Mouse (Mus musculus) liver, embryonic 12.5 days (tissue): ENCODE results near the gene Tm4sf20. TPM values are rescaled to one million over a fixed set of nuclear protein-coding genes. Genes with fewer than 3 reads are reported as not detected.
A peak's percentile ranks its signal among the peaks of the same experiment; 100 is the strongest.

Experiments used
- ATAC-seq: fragments of 200-750 bp; cut with Nextera tagmentation; 2 replicates; pipeline ENCODE4 v1.8.0; 2017; ENCODE audit warnings: moderate number of reproducible peaks, mild to moderate bottlenecking, moderate library complexity
- H3K27ac ChIP-seq: fragments of 300-500 bp; sonication (generic); 2 replicates; pipeline ENCODE4 v1.5.1; 2016; ENCODE audit warnings: mild to moderate bottlenecking
- H3K27me3 ChIP-seq: fragments of 300-500 bp; sonication (generic); replicated peaks from 2 replicates; pipeline ENCODE4 v1.6.1; 2016; ENCODE audit warnings: mild to moderate bottlenecking, moderate library complexity
- H3K36me3 ChIP-seq: fragments of 300-500 bp; sonication (generic); 2 replicates; pipeline ENCODE4 v1.6.1; 2016; ENCODE audit warnings: mild to moderate bottlenecking, moderate library complexity
- H3K4me1 ChIP-seq: fragments of 300-500 bp; sonication (generic); 2 replicates; pipeline ENCODE4 v1.6.1; 2016
- H3K4me2 ChIP-seq: fragments of 300-500 bp; sonication (generic); 2 replicates; pipeline ENCODE4 v1.6.1; 2016; ENCODE audit warnings: mild to moderate bottlenecking, moderate library complexity
- H3K4me3 ChIP-seq: fragments of 300-500 bp; sonication (generic); 2 replicates; pipeline ENCODE4 v1.5.1; 2016; ENCODE audit warnings: mild to moderate bottlenecking, moderate library complexity
- H3K9ac ChIP-seq: fragments of 300-500 bp; sonication (generic); 2 replicates; pipeline ENCODE4 v1.6.1; 2016; ENCODE audit warnings: mild to moderate bottlenecking, moderate library complexity
- H3K9me3 ChIP-seq: fragments of 300-500 bp; sonication (generic); replicated peaks from 2 replicates; pipeline ENCODE4 v1.6.1; 2016; ENCODE audit warnings: mild to moderate bottlenecking, moderate library complexity
- WGBS: fragments of 180-500 bp; shearing (Covaris S2); methylation state at CpG from one replicate; pipeline ENCODE4 v1.1.7; 2016; ENCODE audit not compliant: insufficient replicate concordance; 5-methylcytosine and 5-hydroxymethylcytosine counted together
- polyA plus RNA-seq: library from polyadenylated mRNA; unstranded; fragments of >200 nt; fragmentation: Nextera tagmentation; extraction: Ambion mirVana; gene quantifications from 2 replicates; pipeline ENCODE4 v1.2.1, GENCODE M21; 2016

Gene Tm4sf20
- polyA plus RNA-seq, 1 experiment from 2014 or later: not detected

DNA sequence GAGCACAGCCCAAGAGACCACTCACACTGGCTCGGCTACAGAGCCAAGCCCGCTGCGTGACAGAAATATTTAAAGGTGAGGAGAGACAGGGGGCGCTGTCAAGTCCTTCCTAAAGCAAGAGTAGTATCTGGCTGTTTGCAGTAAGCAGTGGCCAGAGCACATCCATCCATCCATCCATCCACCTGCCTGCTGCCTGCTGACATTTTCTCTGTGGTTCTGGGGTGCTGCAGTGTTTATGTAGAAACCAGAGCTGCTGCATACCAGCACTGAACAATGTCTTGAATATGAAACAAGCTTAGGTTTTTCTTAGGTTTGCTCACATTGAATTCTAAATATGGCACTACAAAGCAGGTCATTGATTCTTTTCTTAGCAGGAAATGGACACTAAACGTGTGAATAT, 4.9 kb upstream of the Tm4sf20 start:
- Histone ChIP-seq H3K27me3 (no peaks in the 10 kb centered on the region), H3K4me2 (no peak overlapping the region), H3K4me3 (no peak overlapping the region), H3K36me3 (no peaks in the 10 kb centered on the region), H3K4me1 (0 out of 2 replicates have a peak, but pooled peaks cover 4% of the 10 kb centered on the region), H3K9ac (no peak overlapping the region), H3K27ac (no peak overlapping the region), H3K9me3 (no peaks in the 10 kb centered on the region)
- ATAC-seq: no peak
- 70% methylated on average over 5 of the region's 5 CpGs for WGBS

GRCm38 (mm10) chr1:82772428-82772827, 4.2 kb upstream of the Tm4sf20 start:
- Histone ChIP-seq H3K36me3 (no peaks in the 10 kb centered on the region), H3K9ac (no peak overlapping the region), H3K4me2 (no peak overlapping the region), H3K27me3 (no peaks in the 10 kb centered on the region), H3K9me3 (no peaks in the 10 kb centered on the region), H3K27ac (no peak overlapping the region), H3K4me3 (no peak overlapping the region), H3K4me1 (0 out of 2 replicates have a peak, but pooled peaks cover 4% of the 10 kb centered on the region)
- no peak for ATAC-seq
- whole genome bisulfite sequencing: 74% methylated on average over 4 of the region's 4 CpGs

DNA sequence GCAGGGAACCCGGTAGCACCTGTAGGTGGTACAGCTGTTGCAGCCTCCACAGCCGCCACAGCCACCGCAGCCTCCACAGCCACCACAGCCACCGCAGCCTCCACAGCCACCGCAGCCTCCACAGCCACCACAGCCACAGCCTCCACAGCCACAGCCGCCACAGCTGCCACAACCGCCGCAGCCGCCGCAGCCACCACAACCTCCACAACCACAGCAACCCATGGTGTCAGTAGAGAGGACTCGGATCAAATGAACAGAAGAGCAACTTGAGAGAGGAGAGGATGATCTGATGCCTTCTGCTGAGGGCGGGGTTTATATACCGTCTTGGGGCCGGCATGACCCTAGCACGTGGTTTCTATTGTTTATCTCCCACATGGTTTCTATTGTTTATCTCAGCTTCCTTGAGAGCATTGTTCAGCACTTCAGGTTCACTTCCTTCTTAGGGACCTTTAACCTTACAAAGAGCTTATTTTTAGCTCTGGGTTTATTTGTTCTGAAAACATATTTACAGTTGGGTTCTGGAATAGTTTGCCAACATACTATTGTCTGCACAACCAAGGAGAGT, 2.8 kb upstream of the Tm4sf20 start, which contains the start of gene Gm47791:
Gm47791 (minus strand) TSS at position 222 of the 565 bp plus-strand sequence.
- no peaks in the 10 kb centered on the region for H3K9me3 ChIP-seq
- no peaks in the 10 kb centered on the region for H3K36me3 ChIP-seq
- 0 out of 2 replicates have a peak, but pooled peaks cover 4% of the 10 kb centered on the region for H3K4me1 ChIP-seq
- H3K4me3 ChIP-seq: no peak within 1 kb of the TSS
- 58% methylated on average over 15 of the region's 15 CpGs for WGBS
- no peaks in the 10 kb centered on the region for H3K27me3 ChIP-seq
- H3K4me2 ChIP-seq: no peak within 1 kb of the TSS
- no peak within 1 kb of the TSS for H3K9ac ChIP-seq
- H3K27ac ChIP-seq: no peak within 1 kb of the TSS
- no peak for ATAC-seq

- no peak for ATAC-seq
- Histone ChIP-seq H3K36me3 (peaks cover 7% of the 10 kb centered on the region), H3K4me2 (no peak overlapping the region)
These were observed 1.6 kb downstream of the Tm4sf20 start for GRCm38 (mm10) chr1:82766641-82767040.

DNA sequence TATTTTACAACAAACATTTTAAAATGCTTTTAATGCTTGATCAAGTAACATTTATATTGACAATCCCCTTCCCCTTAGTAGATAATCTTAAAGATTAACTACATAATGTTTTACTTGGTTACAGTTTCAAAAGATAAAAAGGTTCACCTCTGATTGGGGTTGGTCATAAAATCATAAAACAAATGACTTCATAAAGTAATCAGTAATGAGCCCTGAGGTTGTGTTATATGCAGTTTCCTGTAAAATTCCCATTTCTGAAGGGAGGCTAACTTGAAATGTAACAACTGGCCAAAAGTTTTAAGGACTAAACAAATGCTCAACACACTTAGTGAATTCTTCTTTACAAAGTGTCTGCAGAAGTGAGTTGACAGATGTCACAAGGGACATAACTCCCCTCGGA, 2.0 kb downstream of the Tm4sf20 start:
- H3K4me3 ChIP-seq: no peak overlapping the region
- no peak for ATAC-seq
- peaks cover 9% of the 10 kb centered on the region for H3K36me3 ChIP-seq
- 0 out of 2 replicates have a peak, but pooled peaks cover 4% of the 10 kb centered on the region for H3K4me1 ChIP-seq
- H3K9ac ChIP-seq: no peak overlapping the region
- WGBS: 54% methylated on average over 1 of the region's 1 CpGs
- H3K4me2 ChIP-seq: no peak overlapping the region
- H3K27ac ChIP-seq: no peak overlapping the region
- H3K27me3 ChIP-seq: no peaks in the 10 kb centered on the region
- no peaks in the 10 kb centered on the region for H3K9me3 ChIP-seq

More at GRCm38 (mm10) chr1:82766641-82767040, 1.6 kb downstream of the Tm4sf20 start:
- H3K9ac ChIP-seq: no peak overlapping the region
- no peaks in the 10 kb centered on the region for H3K9me3 ChIP-seq
- no peak overlapping the region for H3K27ac ChIP-seq
- 64% methylated on average over 4 of the region's 4 CpGs for WGBS
- no peaks in the 10 kb centered on the region for H3K27me3 ChIP-seq
- 0 out of 2 replicates have a peak, but pooled peaks cover 4% of the 10 kb centered on the region for H3K4me1 ChIP-seq
- no peak overlapping the region for H3K4me3 ChIP-seq

GRCm38 (mm10) chr1:82762274-82762673, 6.0 kb downstream of the Tm4sf20 start:
- H3K4me3 ChIP-seq: no peak overlapping the region
- H3K9me3 ChIP-seq: no peaks in the 10 kb centered on the region
- no peak for ATAC-seq
- H3K27me3 ChIP-seq: no peaks in the 10 kb centered on the region
- no peaks in the 10 kb centered on the region for H3K4me1 ChIP-seq
- no peak overlapping the region for H3K4me2 ChIP-seq
- WGBS: 69% methylated on average over 1 of the region's 1 CpGs
- no peak overlapping the region for H3K27ac ChIP-seq
- H3K36me3 ChIP-seq: peaks cover 29% of the 10 kb centered on the region
- H3K9ac ChIP-seq: no peak overlapping the region

- peaks cover 35% of the 10 kb centered on the region for H3K36me3 ChIP-seq
- 62% methylated on average over 8 of the region's 8 CpGs for WGBS
- H3K27me3 ChIP-seq: no peaks in the 10 kb centered on the region
- no peak overlapping the region for H3K27ac ChIP-seq
- no peaks in the 10 kb centered on the region for H3K9me3 ChIP-seq
- H3K4me3 ChIP-seq: no peak overlapping the region
- ATAC-seq: no peak
- H3K4me1 ChIP-seq: no peaks in the 10 kb centered on the region
- no peak overlapping the region for H3K4me2 ChIP-seq
- no peak overlapping the region for H3K9ac ChIP-seq
These were observed 6.6 kb downstream of the Tm4sf20 start for GRCm38 (mm10) chr1:82761454-82762169.

GRCm38 (mm10) chr1:82759520-82759919, 8.7 kb downstream of the Tm4sf20 start:
- Histone ChIP-seq H3K27ac (no peak overlapping the region), H3K36me3 (peaks cover 54% of the 10 kb centered on the region), H3K4me2 (no peak overlapping the region), H3K27me3 (no peaks in the 10 kb centered on the region), H3K4me3 (no peak overlapping the region), H3K4me1 (no peaks in the 10 kb centered on the region), H3K9ac (no peak overlapping the region), H3K9me3 (no peaks in the 10 kb centered on the region)
- ATAC-seq: no peak
- 57% methylated on average over 1 of the region's 1 CpGs for WGBS

DNA sequence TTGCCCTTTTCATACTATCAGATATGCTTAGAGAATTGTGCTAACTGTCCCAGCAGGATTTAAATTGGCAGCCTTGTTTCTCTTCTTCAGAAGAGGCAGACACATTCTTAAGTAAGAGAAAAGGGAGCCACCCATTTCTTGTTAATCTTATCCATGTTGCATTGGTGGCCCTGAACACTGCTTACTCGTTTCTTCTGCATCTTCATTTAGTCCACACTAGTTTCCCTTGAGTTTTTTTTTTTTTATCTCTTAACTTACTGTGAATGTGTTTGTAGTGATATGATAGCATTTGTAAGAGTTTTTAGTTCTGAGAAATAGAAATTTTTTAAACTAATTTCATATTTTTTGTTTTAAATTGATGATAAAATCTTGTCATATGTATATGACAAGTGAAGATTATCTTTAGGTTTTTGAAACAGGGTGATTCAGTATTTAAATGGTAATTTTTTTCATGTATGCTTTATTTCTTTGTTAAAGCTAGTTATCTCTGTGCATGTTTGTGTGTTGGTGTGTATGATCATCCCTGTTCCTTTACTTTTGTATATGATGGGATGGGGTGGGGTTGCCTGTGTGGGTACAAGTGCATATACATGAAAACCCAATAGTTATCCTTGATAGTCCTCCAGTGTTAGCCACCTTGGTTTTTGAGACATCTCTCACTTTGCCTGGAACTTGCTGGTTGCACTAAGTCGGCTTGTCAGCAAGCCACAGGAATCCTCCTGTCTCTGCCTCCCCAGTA, 20.4 kb downstream of the Tm4sf20 start:
- Histone ChIP-seq H3K9ac (no peak overlapping the region), H3K27me3 (no peaks in the 10 kb centered on the region), H3K36me3 (peaks cover 62% of the 10 kb centered on the region), H3K4me2 (no peak overlapping the region), H3K4me3 (no peak overlapping the region), H3K4me1 (peaks cover 18% of the 10 kb centered on the region), H3K27ac (no peak overlapping the region), H3K9me3 (no peaks in the 10 kb centered on the region)
- WGBS: 50% methylated on average over 2 of the region's 2 CpGs
- ATAC-seq: peak; percentile 68

GRCm38 (mm10) chr1:82746408-82746807, 21.9 kb downstream of the Tm4sf20 start:
- Histone ChIP-seq H3K9ac (no peak overlapping the region), H3K4me2 (no peak overlapping the region), H3K4me1 (peaks cover 18% of the 10 kb centered on the region), H3K27ac (no peak overlapping the region), H3K4me3 (no peak overlapping the region), H3K36me3 (peaks cover 62% of the 10 kb centered on the region), H3K27me3 (no peaks in the 10 kb centered on the region), H3K9me3 (no peaks in the 10 kb centered on the region)
- ATAC-seq: no peak
- 93% methylated on average over 4 of the region's 4 CpGs for WGBS

DNA sequence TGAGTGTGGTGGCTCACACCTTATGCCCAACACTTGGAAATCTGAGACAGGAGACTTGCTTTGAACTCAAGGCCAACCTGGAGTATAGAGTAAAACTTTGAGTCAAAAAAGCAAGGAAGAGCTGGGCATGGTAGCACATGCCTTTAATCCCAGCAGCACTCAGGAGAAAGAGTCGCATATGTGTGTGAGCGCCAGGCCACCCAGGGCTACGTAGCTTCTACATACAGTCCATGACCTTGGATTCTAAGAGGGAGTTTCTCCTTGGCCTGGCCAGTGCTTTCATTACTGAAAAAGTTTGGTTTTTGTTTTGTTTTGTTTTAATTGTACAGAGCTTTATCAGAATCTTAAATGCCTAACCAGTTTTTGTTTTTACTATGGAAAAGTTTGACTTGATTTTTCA, 24.3 kb downstream of the Tm4sf20 start:
- no peak overlapping the region for H3K4me3 ChIP-seq
- ATAC-seq: no peak
- no peak overlapping the region for H3K4me2 ChIP-seq
- peaks cover 67% of the 10 kb centered on the region for H3K36me3 ChIP-seq
- no peak overlapping the region for H3K9ac ChIP-seq
- 85% methylated on average over 3 of the region's 3 CpGs for WGBS
- no peak overlapping the region for H3K27ac ChIP-seq
- H3K27me3 ChIP-seq: no peaks in the 10 kb centered on the region
- no peaks in the 10 kb centered on the region for H3K9me3 ChIP-seq
- H3K4me1 ChIP-seq: peaks cover 18% of the 10 kb centered on the region

GRCm38 (mm10) chr1:82741539-82741938, 26.7 kb downstream of the Tm4sf20 start:
- Histone ChIP-seq H3K36me3 (peaks cover 72% of the 10 kb centered on the region), H3K4me2 (no peak overlapping the region), H3K9ac (no peak overlapping the region), H3K9me3 (no peaks in the 10 kb centered on the region), H3K4me3 (no peak overlapping the region), H3K27ac (no peak overlapping the region), H3K4me1 (0 out of 2 replicates have a peak, but pooled peaks cover 4% of the 10 kb centered on the region), H3K27me3 (no peaks in the 10 kb centered on the region)
- 76% methylated on average over 7 of the region's 7 CpGs for WGBS
- ATAC-seq: no peak
